Mouse (Mus musculus) hindbrain, postnatal 0 days (tissue): Measurements from ENCODE around the gene Astn1. TPM values are rescaled to one million over a fixed set of nuclear protein-coding genes. Genes with fewer than 3 reads are reported as not detected.

Source experiments
- ATAC-seq: fragments of 200-750 bp; cut with Nextera tagmentation; 2 replicates; pipeline ENCODE4 v1.8.0; 2017; ENCODE audit warnings: mild to moderate bottlenecking, moderate TSS enrichment, moderate library complexity
- DNase-seq: peaks from one replicate; pipeline ENCODE4 v3.0.0-alpha.2; 2015; ENCODE audit warnings: low spot score
- H3K27ac ChIP-seq: fragments of 300-500 bp; sonication (generic); 2 replicates; pipeline ENCODE4 v1.5.1; 2014; ENCODE audit warnings: mild to moderate bottlenecking
- H3K27me3 ChIP-seq: fragments of 300-500 bp; sonication (generic); 2 replicates; pipeline ENCODE4 v1.6.1; 2014; ENCODE audit warnings: low read length, mixed read lengths; ENCODE audit not compliant: insufficient read depth
- H3K36me3 ChIP-seq: fragments of 300-500 bp; sonication (generic); 2 replicates; pipeline ENCODE4 v1.6.1; 2014; ENCODE audit warnings: low read length, mixed read lengths; ENCODE audit not compliant: insufficient read depth
- H3K4me1 ChIP-seq: fragments of 300-500 bp; sonication (generic); 2 replicates; pipeline ENCODE4 v1.6.1; 2014; ENCODE audit warnings: antibody characterized with exemption, low read length, mixed read lengths; ENCODE audit not compliant: insufficient read depth
- H3K4me2 ChIP-seq: fragments of 300-500 bp; sonication (generic); 2 replicates; pipeline ENCODE4 v1.6.1; 2014; ENCODE audit warnings: low read depth, mild to moderate bottlenecking, low read length, moderate library complexity, mixed read lengths
- H3K4me3 ChIP-seq: fragments of 300-500 bp; sonication (generic); 2 replicates; pipeline ENCODE4 v1.5.1; 2014; ENCODE audit warnings: low read length
- H3K9ac ChIP-seq: fragments of 300-500 bp; sonication (generic); replicated peaks from 2 replicates; pipeline ENCODE4 v1.6.1; 2014; ENCODE audit warnings: mild to moderate bottlenecking, low read length, moderate library complexity, mixed read lengths
- H3K9me3 ChIP-seq: fragments of 300-500 bp; sonication (generic); 2 replicates; pipeline ENCODE4 v1.6.1; 2016; ENCODE audit warnings: low read length, mixed read lengths
- CTCF ChIP-seq: IDR thresholded peaks from 2 replicates; pipeline ENCODE4 v1.5.1; 2016; ENCODE audit warnings: antibody characterized with exemption, control low read depth, low read depth
- WGBS: fragments of 180-500 bp; shearing (Covaris S2); extraction: QIAGEN DNeasy Blood & Tissue Kit; methylation state at CpG from one replicate; pipeline ENCODE4 v1.1.7; 2014; 5-methylcytosine and 5-hydroxymethylcytosine counted together
- polyA plus RNA-seq: library from polyadenylated mRNA; unstranded; fragments of >200 nt; fragmentation: Nextera tagmentation; extraction: Ambion mirVana; gene quantifications from 2 replicates; pipeline ENCODE4 v1.2.1, GENCODE M21; 2015
- total RNA-seq: library from RNA; depleted of rRNA; stranded (reverse); fragments of >200 nt; gene quantifications from 2 replicates; pipeline ENCODE4 v1.2.3, GENCODE M21; 2014

Gene Astn1
- total and polyA plus RNA-seq, 2 experiments from 2014 or later, result 31.0 to 137 TPM

GRCm38 (mm10) chr1:158545095-158545494 lies 183.0 kb downstream of the Astn1 start:
- WGBS, result 82% methylated on average over 4 of the region's 4 CpGs
- H3K27me3 ChIP-seq, result no peaks in the 10 kb centered on the region
- H3K9me3 ChIP-seq, result no peaks in the 10 kb centered on the region
- 0 out of 2 replicates have a peak, but pooled peaks cover 6% of the 10 kb centered on the region for H3K4me1 ChIP-seq
- 0 out of 2 replicates have a peak overlapping the region, but pooled peaks have one; percentile 5 for H3K27ac ChIP-seq
- H3K36me3 ChIP-seq, result no peaks in the 10 kb centered on the region
- H3K9ac ChIP-seq, result no peak overlapping the region
- H3K4me2 ChIP-seq, result no peak overlapping the region
- no peak overlapping the region for H3K4me3 ChIP-seq
- ATAC-seq (no peak), DNase-seq (no peak)
- no peak for TF ChIP-seq CTCF

DNA sequence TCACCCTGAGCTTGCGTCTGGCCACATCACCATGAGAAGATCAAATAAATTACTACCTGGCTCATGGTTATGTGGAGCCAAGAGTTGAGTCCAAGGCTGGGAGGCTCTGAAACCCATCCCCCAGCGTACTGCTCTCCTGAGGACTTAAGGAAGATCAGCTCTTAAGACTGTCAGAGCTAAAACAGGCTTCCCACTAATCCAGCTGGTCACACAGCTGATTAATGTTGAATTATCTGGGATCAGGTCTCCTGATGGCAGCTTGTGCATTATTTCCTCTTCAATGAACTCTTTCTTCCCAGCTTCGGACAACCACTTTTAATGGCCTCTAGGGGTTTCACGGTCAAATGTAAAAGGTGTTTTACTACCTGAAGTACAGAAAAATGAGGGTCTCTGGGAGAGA lies 184.4 kb downstream of the Astn1 start:
- peak; percentile 17 for DNase-seq
- Histone ChIP-seq H3K27ac (0 out of 2 replicates have a peak overlapping the region, but pooled peaks have one; percentile 69), H3K27me3 (no peaks in the 10 kb centered on the region), H3K4me1 (0 out of 2 replicates have a peak, but pooled peaks cover 6% of the 10 kb centered on the region), H3K4me2 (no peak overlapping the region), H3K36me3 (no peaks in the 10 kb centered on the region), H3K9me3 (no peaks in the 10 kb centered on the region), H3K4me3 (no peak overlapping the region), H3K9ac (no peak overlapping the region)
- WGBS, result 52% methylated on average over 4 of the region's 4 CpGs
- TF ChIP-seq CTCF, result no peak
- no peak for ATAC-seq

DNA sequence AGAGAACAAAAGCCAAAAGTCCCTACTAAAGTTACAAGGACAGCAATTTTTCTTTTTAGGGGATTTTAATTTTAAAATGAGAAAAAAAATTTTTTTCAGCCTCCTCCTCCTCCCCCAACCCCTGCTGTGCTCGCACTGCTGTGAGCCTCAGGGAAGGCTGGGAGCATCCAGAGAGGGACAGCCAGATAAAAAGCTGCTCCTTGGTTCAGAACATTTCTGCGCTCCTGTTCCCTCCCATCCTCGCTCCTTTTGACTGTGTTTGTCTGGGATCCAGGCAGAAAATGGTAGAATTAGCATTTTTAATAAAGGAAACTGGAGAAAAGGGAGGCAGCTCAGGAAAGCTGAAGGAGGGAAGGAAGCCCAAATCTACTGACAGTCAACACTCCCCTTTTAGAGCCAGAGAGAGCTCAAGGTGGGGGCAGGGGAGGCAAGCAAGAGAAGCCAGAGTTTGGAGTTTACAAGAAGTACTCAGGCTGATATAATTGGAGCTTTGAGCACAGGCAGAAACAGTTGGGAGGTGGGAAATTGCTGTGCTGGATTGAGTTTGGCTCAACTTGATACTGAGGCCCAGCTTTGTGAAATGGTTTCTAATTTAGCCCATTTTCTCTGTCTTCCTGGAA lies 185.6 kb downstream of the Astn1 start:
- no peak overlapping the region for H3K4me3 ChIP-seq
- no peaks in the 10 kb centered on the region for H3K9me3 ChIP-seq
- ATAC-seq, result peak; percentile 81
- TF ChIP-seq CTCF, result no peak
- WGBS, result 26% methylated on average over 3 of the region's 3 CpGs
- no peaks in the 10 kb centered on the region for H3K27me3 ChIP-seq
- H3K4me2 ChIP-seq, result no peak overlapping the region
- H3K4me1 ChIP-seq, result 0 out of 2 replicates have a peak, but pooled peaks cover 6% of the 10 kb centered on the region
- H3K9ac ChIP-seq, result no peak overlapping the region
- peak overlapping the region; percentile 69 for H3K27ac ChIP-seq
- DNase-seq, result peak; percentile 53
- no peaks in the 10 kb centered on the region for H3K36me3 ChIP-seq

DNA sequence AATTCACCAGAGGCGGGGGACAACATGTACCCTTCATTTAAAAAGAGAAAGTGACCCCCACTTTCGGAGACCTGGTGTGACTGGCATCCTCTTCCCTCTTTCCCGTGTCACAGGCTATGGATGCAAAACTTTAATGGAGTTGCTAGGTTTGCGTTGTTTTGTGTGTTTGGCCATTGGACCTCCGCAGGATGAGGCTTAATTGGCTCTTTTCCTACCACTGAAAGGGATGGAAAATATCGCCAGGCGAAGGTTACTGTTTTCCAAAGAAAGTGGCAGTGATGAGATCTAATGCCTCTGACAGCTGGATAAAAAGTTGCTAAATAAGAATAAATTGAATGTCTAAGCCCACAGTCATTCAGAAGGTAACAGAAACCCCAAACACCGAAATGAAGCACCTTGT lies 186.2 kb downstream of the Astn1 start:
- ATAC-seq, result no peak
- H3K36me3 ChIP-seq, result no peaks in the 10 kb centered on the region
- TF ChIP-seq CTCF, result no peak
- DNase-seq, result no peak
- 64% methylated on average over 8 of the region's 8 CpGs for WGBS
- H3K27me3 ChIP-seq, result no peaks in the 10 kb centered on the region
- H3K4me1 ChIP-seq, result 0 out of 2 replicates have a peak, but pooled peaks cover 6% of the 10 kb centered on the region
- no peak overlapping the region for H3K4me2 ChIP-seq
- no peaks in the 10 kb centered on the region for H3K9me3 ChIP-seq
- peak overlapping the region; percentile 69 for H3K27ac ChIP-seq
- no peak overlapping the region for H3K9ac ChIP-seq
- no peak overlapping the region for H3K4me3 ChIP-seq

GRCm38 (mm10) chr1:158549616-158550015 lies 187.5 kb downstream of the Astn1 start:
- ATAC-seq, result no peak
- Histone ChIP-seq H3K27ac (no peak overlapping the region), H3K27me3 (no peaks in the 10 kb centered on the region), H3K4me2 (no peak overlapping the region), H3K4me3 (no peak overlapping the region), H3K9me3 (no peaks in the 10 kb centered on the region), H3K36me3 (no peaks in the 10 kb centered on the region), H3K4me1 (0 out of 2 replicates have a peak, but pooled peaks cover 6% of the 10 kb centered on the region), H3K9ac (no peak overlapping the region)
- no peak for TF ChIP-seq CTCF
- 93% methylated on average over 2 of the region's 2 CpGs for WGBS
- DNase-seq, result no peak

- H3K27ac ChIP-seq, result no peak overlapping the region
- no peaks in the 10 kb centered on the region for H3K27me3 ChIP-seq
- no peaks in the 10 kb centered on the region for H3K36me3 ChIP-seq
- WGBS, result 17% methylated on average over 6 of the region's 6 CpGs
- H3K4me2 ChIP-seq, result no peak overlapping the region
- H3K4me1 ChIP-seq, result 0 out of 2 replicates have a peak, but pooled peaks cover 5% of the 10 kb centered on the region
- TF ChIP-seq CTCF, result no peak
- DNase-seq, result no peak
- H3K9ac ChIP-seq, result no peak overlapping the region
- no peaks in the 10 kb centered on the region for H3K9me3 ChIP-seq
- no peak overlapping the region for H3K4me3 ChIP-seq
- ATAC-seq, result no peak
These were observed 189.9 kb downstream of the Astn1 start for GRCm38 (mm10) chr1:158551951-158552350.

DNA sequence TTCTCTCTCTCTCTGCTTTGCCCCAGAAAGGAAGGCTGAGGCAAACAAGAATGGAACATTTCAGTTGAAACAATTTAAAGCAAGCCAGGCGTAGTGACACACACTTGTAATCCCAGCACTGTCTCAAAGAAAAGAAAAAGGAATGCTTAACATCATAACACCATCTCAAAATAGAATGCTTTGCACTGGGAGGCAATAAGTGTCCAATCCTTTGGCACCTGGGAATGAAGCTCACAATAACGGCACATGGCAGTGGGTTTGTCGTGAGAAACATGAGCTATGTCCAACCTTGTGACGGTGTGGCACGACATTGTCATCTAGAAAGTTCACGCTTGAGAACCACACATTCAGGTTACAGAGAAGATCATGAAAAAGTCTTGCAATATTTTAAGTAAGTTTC lies 191.3 kb downstream of the Astn1 start:
- H3K27ac ChIP-seq, result peak overlapping the region; percentile 32; the same call in 1 of the 2 replicates
- peaks cover 2% of the 10 kb centered on the region; the same call in 1 of the 2 replicates for H3K36me3 ChIP-seq
- no peaks in the 10 kb centered on the region for H3K4me1 ChIP-seq
- no peaks in the 10 kb centered on the region for H3K9me3 ChIP-seq
- H3K9ac ChIP-seq, result no peak overlapping the region
- 78% methylated on average over 6 of the region's 6 CpGs for WGBS
- DNase-seq, result no peak
- H3K4me2 ChIP-seq, result no peak overlapping the region
- ATAC-seq, result no peak
- H3K27me3 ChIP-seq, result no peaks in the 10 kb centered on the region
- TF ChIP-seq CTCF, result no peak
- H3K4me3 ChIP-seq, result no peak overlapping the region
